Mouse (Mus musculus): ENCODE results near the gene Lamb3. TPM values are rescaled to one million over a fixed set of nuclear protein-coding genes. Genes with fewer than 3 reads are reported as not detected.

Gene Lamb3
- polyA plus RNA-seq, 1 experiment: not detected

GRCm38 (mm10) chr1:193368055-193368454 lies 160.6 kb downstream of the Lamb3 start:
- Histone ChIP-seq H3K9me3 (ENCODE audit: control insufficient read depth, low read length) (no peaks in the 10 kb centered on the region), H3K27me3 (ENCODE audit: control insufficient read depth) (no peaks in the 10 kb centered on the region), H3K36me3 (ENCODE audit: control insufficient read depth) (no peaks in the 10 kb centered on the region), H3K4me3 (replicated peaks) (no peak overlapping the region), H3K4me1 (ENCODE audit: control insufficient read depth) (no peaks in the 10 kb centered on the region)
- no peak for TF ChIP-seq GATA1 (IDR thresholded peaks at IDR 0.05; ENCODE audit: low read length)
- TF ChIP-seq TAL1 (IDR thresholded peaks at IDR 0.05; ENCODE audit: low read length): no peak

GRCm38 (mm10) chr1:193369091-193369490 lies 161.6 kb downstream of the Lamb3 start:
- Histone ChIP-seq H3K9me3 (ENCODE audit: control insufficient read depth, low read length) (no peaks in the 10 kb centered on the region; the same call in 1 of the 2 replicates), H3K36me3 (ENCODE audit: control insufficient read depth) (no peaks in the 10 kb centered on the region), H3K4me1 (ENCODE audit: control insufficient read depth) (no peaks in the 10 kb centered on the region), H3K4me3 (replicated peaks) (no peak overlapping the region), H3K27me3 (ENCODE audit: control insufficient read depth) (no peaks in the 10 kb centered on the region)
- no peak for TF ChIP-seq TAL1 (IDR thresholded peaks at IDR 0.05; ENCODE audit: low read length)
- no peak for TF ChIP-seq GATA1 (IDR thresholded peaks at IDR 0.05; ENCODE audit: low read length)

- H3K27me3 ChIP-seq (ENCODE audit: control insufficient read depth): no peaks in the 10 kb centered on the region
- H3K4me1 ChIP-seq (ENCODE audit: control insufficient read depth): no peaks in the 10 kb centered on the region
- TF ChIP-seq TAL1 (IDR thresholded peaks at IDR 0.05; ENCODE audit: low read length): no peak
- TF ChIP-seq GATA1 (IDR thresholded peaks at IDR 0.05; ENCODE audit: low read length): no peak
- no peaks in the 10 kb centered on the region; the same call in 1 of the 2 replicates for H3K9me3 ChIP-seq (ENCODE audit: control insufficient read depth, low read length)
- H3K4me3 ChIP-seq (replicated peaks): no peak within 1 kb of the TSS
- H3K36me3 ChIP-seq (ENCODE audit: control insufficient read depth): no peaks in the 10 kb centered on the region
Measured at GRCm38 (mm10) chr1:193370096-193370495, 162.6 kb downstream of the Lamb3 start, which contains the start of gene Camk1g. Camk1g (minus strand) TSS chr1:193370298.

GRCm38 (mm10) chr1:193373906-193374413 lies 166.5 kb downstream of the Lamb3 start:
- Histone ChIP-seq H3K27me3 (ENCODE audit: control insufficient read depth) (no peaks in the 10 kb centered on the region), H3K36me3 (ENCODE audit: control insufficient read depth) (no peaks in the 10 kb centered on the region), H3K9me3 (ENCODE audit: control insufficient read depth, low read length) (no peaks in the 10 kb centered on the region; the same call in 1 of the 2 replicates), H3K4me3 (replicated peaks) (no peak overlapping the region), H3K4me1 (ENCODE audit: control insufficient read depth) (no peaks in the 10 kb centered on the region)
- no peak for TF ChIP-seq TAL1 (IDR thresholded peaks at IDR 0.05; ENCODE audit: low read length)
- no peak for TF ChIP-seq GATA1 (IDR thresholded peaks at IDR 0.05; ENCODE audit: low read length)

- Histone ChIP-seq H3K4me3 (replicated peaks) (no peak overlapping the region), H3K36me3 (ENCODE audit: control insufficient read depth) (no peaks in the 10 kb centered on the region), H3K27me3 (ENCODE audit: control insufficient read depth) (peaks cover under 1% of the 10 kb centered on the region; the same call in 1 of the 2 replicates), H3K9me3 (ENCODE audit: control insufficient read depth, low read length) (no peaks in the 10 kb centered on the region; the same call in 1 of the 2 replicates), H3K4me1 (ENCODE audit: control insufficient read depth) (no peaks in the 10 kb centered on the region)
- TF ChIP-seq TAL1 (IDR thresholded peaks at IDR 0.05; ENCODE audit: low read length) (no peak), GATA1 (IDR thresholded peaks at IDR 0.05; ENCODE audit: low read length) (no peak)
Measured at GRCm38 (mm10) chr1:193376478-193377134, 169.1 kb downstream of the Lamb3 start.

GRCm38 (mm10) chr1:193379634-193380033 lies 172.1 kb downstream of the Lamb3 start:
- Histone ChIP-seq H3K9me3 (ENCODE audit: control insufficient read depth, low read length) (no peaks in the 10 kb centered on the region), H3K36me3 (ENCODE audit: control insufficient read depth) (no peaks in the 10 kb centered on the region), H3K4me1 (ENCODE audit: control insufficient read depth) (no peaks in the 10 kb centered on the region), H3K27me3 (ENCODE audit: control insufficient read depth) (peaks cover 5% of the 10 kb centered on the region), H3K4me3 (replicated peaks) (no peak overlapping the region)
- TF ChIP-seq TAL1 (IDR thresholded peaks at IDR 0.05; ENCODE audit: low read length) (no peak), GATA1 (IDR thresholded peaks at IDR 0.05; ENCODE audit: low read length) (no peak)

GRCm38 (mm10) chr1:193380877-193381276 lies 173.4 kb downstream of the Lamb3 start:
- H3K27me3 ChIP-seq (ENCODE audit: control insufficient read depth): peaks cover 10% of the 10 kb centered on the region
- TF ChIP-seq GATA1 (IDR thresholded peaks at IDR 0.05; ENCODE audit: low read length) (no peak), TAL1 (IDR thresholded peaks at IDR 0.05; ENCODE audit: low read length) (no peak)
- H3K4me1 ChIP-seq (ENCODE audit: control insufficient read depth): no peaks in the 10 kb centered on the region
- no peaks in the 10 kb centered on the region for H3K36me3 ChIP-seq (ENCODE audit: control insufficient read depth)
- H3K9me3 ChIP-seq (ENCODE audit: control insufficient read depth, low read length): peaks cover 5% of the 10 kb centered on the region; the same call in 1 of the 2 replicates
- no peak overlapping the region for H3K4me3 ChIP-seq (replicated peaks)

- Histone ChIP-seq H3K4me1 (ENCODE audit: control insufficient read depth) (no peaks in the 10 kb centered on the region), H3K4me3 (replicated peaks) (no peak overlapping the region), H3K27me3 (ENCODE audit: control insufficient read depth) (peaks cover 10% of the 10 kb centered on the region), H3K36me3 (ENCODE audit: control insufficient read depth) (no peaks in the 10 kb centered on the region), H3K9me3 (ENCODE audit: control insufficient read depth, low read length) (peaks cover 5% of the 10 kb centered on the region; the same call in 1 of the 2 replicates)
- TF ChIP-seq GATA1 (IDR thresholded peaks at IDR 0.05; ENCODE audit: low read length) (no peak), TAL1 (IDR thresholded peaks at IDR 0.05; ENCODE audit: low read length) (no peak)
Measured at GRCm38 (mm10) chr1:193381597-193382404, 174.3 kb downstream of the Lamb3 start.

- TF ChIP-seq TAL1 (IDR thresholded peaks at IDR 0.05; ENCODE audit: low read length): no peak
- Histone ChIP-seq H3K27me3 (ENCODE audit: control insufficient read depth) (peaks cover 10% of the 10 kb centered on the region), H3K9me3 (ENCODE audit: control insufficient read depth, low read length) (peaks cover 5% of the 10 kb centered on the region; the same call in 1 of the 2 replicates), H3K4me3 (replicated peaks) (no peak overlapping the region), H3K36me3 (ENCODE audit: control insufficient read depth) (no peaks in the 10 kb centered on the region), H3K4me1 (ENCODE audit: control insufficient read depth) (no peaks in the 10 kb centered on the region)
Measured at GRCm38 (mm10) chr1:193382435-193382834, 174.9 kb downstream of the Lamb3 start.

Data from erythroblast, embryonic 14.5 days (primary cell).